Mouse (Mus musculus) kidney, postnatal 4 days (tissue): Measurements from ENCODE around the gene Dnajc5.
A peak's percentile ranks its signal among the peaks of the same experiment; 100 is the strongest.

Experiments used
- DNase-seq, 2 experiments: peaks; one replicate each; pipeline ENCODE4 v3.0.0; 2021; ENCODE audit warnings: mixed read lengths in 2 of 2

Gene Dnajc5

GRCm38 (mm10) chr2:181520118-181520935, at the start of gene Dnajc5:
Dnajc5 (plus strand) TSS chr2:181520485.
- peak; percentile 97 to 99 for DNase-seq

- peak in 1 of 2 experiments; percentile 64 for DNase-seq
Observed at GRCm38 (mm10) chr2:181471246-181471645, 49.0 kb upstream of the Dnajc5 start.

GRCm38 (mm10) chr2:181472256-181472827, 47.9 kb upstream of the Dnajc5 start:
- DNase-seq: no peak

- no peak for DNase-seq
Observed at GRCm38 (mm10) chr2:181483120-181483519, 37.2 kb upstream of the Dnajc5 start.

GRCm38 (mm10) chr2:181483562-181484318, 36.5 kb upstream of the Dnajc5 start:
- DNase-seq: peak; percentile 53 to 72

- DNase-seq: no peak
Observed at GRCm38 (mm10) chr2:181484456-181485233, 35.6 kb upstream of the Dnajc5 start.

- DNase-seq: no peak
Observed at GRCm38 (mm10) chr2:181485741-181486140, 34.5 kb upstream of the Dnajc5 start.

- DNase-seq: peak; percentile 76 to 84
Observed at GRCm38 (mm10) chr2:181487338-181488277, 32.7 kb upstream of the Dnajc5 start.

GRCm38 (mm10) chr2:181491432-181492205, 28.7 kb upstream of the Dnajc5 start:
- DNase-seq: peak; percentile 76 to 81

GRCm38 (mm10) chr2:181492206-181492605, 28.1 kb upstream of the Dnajc5 start:
- DNase-seq: no peak

GRCm38 (mm10) chr2:181493156-181493927, 26.9 kb upstream of the Dnajc5 start, which contains the start of gene Abhd16b:
Abhd16b (plus strand) TSS chr2:181493206.
- peak in 1 of 2 experiments; percentile 22 for DNase-seq

- no peak for DNase-seq
Observed at GRCm38 (mm10) chr2:181494266-181494945, 25.9 kb upstream of the Dnajc5 start.

GRCm38 (mm10) chr2:181495845-181496244, 24.4 kb upstream of the Dnajc5 start:
- DNase-seq: peak in 1 of 2 experiments; percentile 10

- peak; percentile 85 to 88 for DNase-seq
Observed at GRCm38 (mm10) chr2:181496281-181496680, 24.0 kb upstream of the Dnajc5 start.

- peak; percentile 94 to 97 for DNase-seq
Observed at GRCm38 (mm10) chr2:181496831-181497547, 23.3 kb upstream of the Dnajc5 start, which contains the start of gene Tpd52l2. Tpd52l2 (plus strand) TSS chr2:181497142.

- DNase-seq: peak; percentile 70 to 80
Observed at GRCm38 (mm10) chr2:181497548-181497875, 22.8 kb upstream of the Dnajc5 start.

GRCm38 (mm10) chr2:181498644-181499043, 21.6 kb upstream of the Dnajc5 start:
- no peak for DNase-seq

- no peak for DNase-seq
Observed at GRCm38 (mm10) chr2:181509191-181509590, 11.1 kb upstream of the Dnajc5 start.
